Mouse (Mus musculus): Measurements from ENCODE around the gene Selenoh.

Selenoh gene

DNA sequence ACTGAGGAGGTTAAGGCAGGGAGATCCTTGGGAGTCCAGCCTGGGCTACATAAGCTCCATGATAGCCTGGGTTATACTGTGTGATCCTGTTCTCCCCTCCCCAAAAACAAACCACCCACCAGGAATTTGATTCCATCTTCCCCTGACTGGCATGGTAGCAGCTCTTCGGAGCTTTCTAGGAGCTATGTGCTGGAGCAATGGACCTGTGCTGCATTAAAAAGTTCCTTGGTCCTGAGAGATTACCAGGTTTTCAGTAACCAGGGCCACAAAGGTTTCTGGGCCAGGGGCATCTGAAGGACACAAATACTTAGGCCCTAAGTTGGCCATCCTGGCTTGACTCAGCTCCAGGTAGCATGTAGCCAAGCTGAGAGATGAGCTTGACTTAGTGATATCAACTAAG, 38.6 kb downstream of the Selenoh start:
- no peak for DNase-seq (ENCODE audit: low read depth, low spot score)

GRCm38 (mm10) chr2:84627036-84627435, 43.5 kb downstream of the Selenoh start:
- DNase-seq (ENCODE audit: low read depth, low spot score) = no peak

DNA sequence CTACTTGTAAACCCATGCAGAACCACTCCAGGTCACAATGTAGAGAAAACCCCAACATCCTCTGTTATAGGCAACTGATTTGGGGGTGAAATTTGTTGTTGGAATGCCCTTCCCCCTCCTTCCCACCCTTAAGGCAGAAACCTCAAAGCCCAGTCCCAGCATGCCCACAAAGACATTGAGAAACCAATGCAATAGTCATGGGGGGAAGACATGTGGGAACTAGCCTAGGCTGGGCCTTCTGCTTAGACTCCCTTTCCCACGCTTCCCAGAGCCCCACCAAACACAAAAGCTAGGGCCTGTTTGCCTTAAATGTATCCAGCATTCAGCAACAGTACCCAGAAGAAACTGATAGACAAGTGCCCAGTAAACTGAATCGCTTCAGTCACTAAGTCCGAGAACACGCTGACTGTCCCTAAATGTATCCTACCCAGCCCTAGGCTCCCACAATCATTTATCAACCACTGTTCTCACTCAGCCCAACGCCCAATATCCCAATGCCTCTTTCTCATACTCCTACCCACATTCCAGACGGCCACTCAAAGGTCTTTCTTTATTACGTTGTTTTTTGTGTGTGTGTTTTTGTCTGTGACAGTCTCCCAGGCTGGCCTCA, 44.1 kb downstream of the Selenoh start:
- no peak for DNase-seq (ENCODE audit: low read depth, low spot score)

GRCm38 (mm10) chr2:84624201-84624600, 46.4 kb downstream of the Selenoh start:
- no peak for DNase-seq (ENCODE audit: low read depth, low spot score)

DNA sequence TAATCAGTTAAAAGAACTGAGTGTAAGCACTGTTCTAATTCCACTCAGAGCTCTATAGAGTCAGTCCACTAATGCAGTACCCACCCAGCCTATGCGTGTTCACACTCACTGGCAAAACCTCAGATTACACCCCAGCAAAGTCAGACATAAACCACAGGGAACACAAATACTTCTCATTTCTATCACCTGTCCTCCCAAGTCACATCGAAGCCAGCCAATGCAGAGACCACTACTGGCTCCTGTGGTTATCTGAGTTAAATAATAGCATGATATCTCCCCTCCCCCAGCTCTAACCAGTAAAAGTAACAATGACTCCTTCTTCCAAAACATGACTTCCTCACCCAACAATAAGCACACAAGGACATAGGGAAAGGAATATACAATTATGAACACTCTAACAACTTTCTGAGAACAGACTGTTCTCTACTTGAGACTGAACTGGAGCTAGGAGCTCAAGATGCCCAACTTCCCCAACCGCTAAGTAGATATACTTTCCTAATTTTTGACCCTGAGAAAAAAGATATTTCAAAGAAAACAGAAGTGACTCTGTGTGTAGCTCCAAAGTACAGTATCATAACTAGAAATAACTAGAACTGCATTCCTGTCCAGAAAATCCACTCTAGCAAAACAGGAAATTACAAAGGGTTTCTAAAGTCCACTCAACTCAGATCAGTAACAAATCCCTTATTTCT, 47.0 kb downstream of the Selenoh start:
- no peak for DNase-seq (ENCODE audit: low read depth, low spot score)

GRCm38 (mm10) chr2:84622668-84623067, 47.9 kb downstream of the Selenoh start:
- no peak for DNase-seq (ENCODE audit: low read depth, low spot score)

DNA sequence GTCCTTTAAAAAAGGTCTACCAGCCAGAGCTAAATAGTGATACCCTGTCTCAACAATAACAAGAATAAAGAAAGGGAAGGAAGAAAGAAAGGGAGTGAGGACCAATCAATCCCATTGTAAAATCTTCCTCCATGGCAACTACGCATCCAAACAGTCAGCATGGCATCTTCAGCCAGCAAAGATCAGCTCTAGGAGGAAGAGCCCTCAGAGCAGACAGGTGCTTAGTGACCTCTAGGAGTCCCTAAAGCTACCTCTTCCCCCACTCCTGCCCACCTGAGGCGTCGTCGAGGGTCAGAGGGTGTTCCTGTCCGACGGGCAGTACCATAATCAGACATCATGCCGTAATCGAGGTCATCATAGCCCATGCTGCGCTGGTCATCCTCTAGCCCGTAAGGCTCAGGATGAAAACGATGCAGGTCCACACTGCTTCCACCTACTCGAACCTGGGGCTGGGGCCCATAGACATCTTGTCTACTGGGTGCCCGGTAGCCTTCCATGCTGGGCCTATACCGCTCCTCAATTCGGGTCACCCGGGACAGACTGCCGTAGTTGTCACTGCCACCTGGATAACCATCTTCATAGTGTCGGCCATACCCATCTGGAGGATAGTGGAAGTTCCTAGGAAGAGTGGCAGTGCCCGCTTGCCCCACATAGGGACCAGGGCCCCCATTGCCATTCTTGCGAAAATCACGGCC, 50.8 kb downstream of the Selenoh start:
- no peak for DNase-seq (ENCODE audit: low read depth, low spot score)
